Mouse (Mus musculus) limb, embryonic 10.5 days (tissue): Measurements from ENCODE around the gene Cnnm2. TPM values are rescaled to one million over a fixed set of nuclear protein-coding genes. Genes with fewer than 3 reads are reported as not detected.
A peak's percentile ranks its signal among the peaks of the same experiment; 100 is the strongest.

Experiments used
- DNase-seq: peaks from one replicate; pipeline ENCODE4 v3.0.0-alpha.2; 2017; ENCODE audit warnings: low spot score
- H3K27ac ChIP-seq: fragments of 300-500 bp; sonication (generic); 2 replicates; pipeline ENCODE4 v1.5.1; 2016; ENCODE audit warnings: mild to moderate bottlenecking
- H3K27me3 ChIP-seq: fragments of 300-500 bp; sonication (generic); 2 replicates; pipeline ENCODE4 v1.6.1; 2016; ENCODE audit warnings: low read depth, mild to moderate bottlenecking; ENCODE audit not compliant: poor library complexity, severe bottlenecking
- H3K36me3 ChIP-seq: fragments of 300-500 bp; sonication (generic); 2 replicates; pipeline ENCODE4 v1.6.1; 2016; ENCODE audit warnings: mild to moderate bottlenecking, moderate library complexity
- H3K4me1 ChIP-seq: fragments of 300-500 bp; sonication (generic); 2 replicates; pipeline ENCODE4 v1.6.1; 2016
- H3K4me3 ChIP-seq: fragments of 300-500 bp; sonication (generic); 2 replicates; pipeline ENCODE4 v1.5.1; 2016; ENCODE audit warnings: mild to moderate bottlenecking, moderate library complexity
- H3K9me3 ChIP-seq: fragments of 300-500 bp; sonication (generic); replicated peaks from 2 replicates; pipeline ENCODE4 v1.6.1; 2016; ENCODE audit warnings: mild to moderate bottlenecking
- WGBS: fragments of 180-500 bp; shearing (Covaris S2); methylation state at CpG from one replicate; pipeline ENCODE4 v1.1.7; 2016; 5-methylcytosine and 5-hydroxymethylcytosine counted together
- polyA plus RNA-seq: library from polyadenylated mRNA; unstranded; fragments of >200 nt; fragmentation: Nextera tagmentation; extraction: Ambion mirVana; gene quantifications from 2 replicates; pipeline ENCODE4 v1.2.1, GENCODE M21; 2016

The Cnnm2 gene
- polyA plus RNA-seq, 1 experiment from 2014 or later = 1.6 TPM

DNA sequence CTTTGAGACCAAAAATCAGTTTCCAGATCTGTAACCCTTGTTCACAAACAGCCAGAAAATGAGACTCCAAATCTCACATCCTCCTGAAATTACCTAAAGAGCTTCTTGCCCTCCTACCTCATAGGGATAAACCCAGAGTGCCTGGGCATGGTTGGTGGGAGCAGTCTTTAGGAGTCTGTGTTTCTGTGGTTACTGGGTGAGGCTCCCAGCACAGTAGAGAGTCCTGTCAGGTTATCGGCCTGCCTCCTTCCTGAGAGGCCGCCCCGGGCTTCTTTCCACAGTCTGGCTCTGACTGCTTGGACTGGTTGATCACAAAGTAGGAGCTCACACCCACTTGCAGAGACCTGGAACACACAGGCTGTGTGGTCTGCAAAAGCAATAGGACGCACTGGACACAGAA lies 104.0 kb downstream of the Cnnm2 start:
- H3K9me3 ChIP-seq = no peaks in the 10 kb centered on the region
- no peak overlapping the region for H3K27ac ChIP-seq
- 85% methylated on average over 4 of the region's 4 CpGs for WGBS
- no peaks in the 10 kb centered on the region for H3K27me3 ChIP-seq
- H3K4me1 ChIP-seq = peaks cover 18% of the 10 kb centered on the region
- H3K36me3 ChIP-seq = no peaks in the 10 kb centered on the region
- DNase-seq = no peak
- H3K4me3 ChIP-seq = no peak overlapping the region

DNA sequence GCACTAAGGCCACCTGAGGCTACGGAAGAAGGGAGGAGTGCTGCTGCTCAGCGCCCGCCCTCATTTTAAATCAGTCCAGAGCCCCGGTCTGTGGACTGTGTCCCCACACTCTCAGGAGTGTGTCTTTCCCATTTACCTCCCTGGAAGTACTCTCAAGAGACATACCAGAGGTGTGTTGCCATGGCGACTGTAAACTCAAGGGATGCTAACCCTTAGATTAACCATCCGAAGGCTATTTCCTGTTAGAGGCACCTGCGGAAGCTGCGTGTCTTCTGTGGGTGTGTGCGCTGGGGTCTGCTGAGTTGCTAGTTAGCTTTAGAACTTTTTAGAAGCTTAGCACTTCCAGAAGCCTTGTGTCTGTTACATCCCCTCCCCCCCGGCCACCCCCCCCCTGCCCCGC lies 107.7 kb downstream of the Cnnm2 start:
- DNase-seq = no peak
- Histone ChIP-seq H3K27ac (no peak overlapping the region), H3K4me1 (peaks cover 18% of the 10 kb centered on the region), H3K9me3 (no peaks in the 10 kb centered on the region), H3K27me3 (no peaks in the 10 kb centered on the region), H3K4me3 (no peak overlapping the region), H3K36me3 (no peaks in the 10 kb centered on the region)
- WGBS = 64% methylated on average over 11 of the region's 11 CpGs

DNA sequence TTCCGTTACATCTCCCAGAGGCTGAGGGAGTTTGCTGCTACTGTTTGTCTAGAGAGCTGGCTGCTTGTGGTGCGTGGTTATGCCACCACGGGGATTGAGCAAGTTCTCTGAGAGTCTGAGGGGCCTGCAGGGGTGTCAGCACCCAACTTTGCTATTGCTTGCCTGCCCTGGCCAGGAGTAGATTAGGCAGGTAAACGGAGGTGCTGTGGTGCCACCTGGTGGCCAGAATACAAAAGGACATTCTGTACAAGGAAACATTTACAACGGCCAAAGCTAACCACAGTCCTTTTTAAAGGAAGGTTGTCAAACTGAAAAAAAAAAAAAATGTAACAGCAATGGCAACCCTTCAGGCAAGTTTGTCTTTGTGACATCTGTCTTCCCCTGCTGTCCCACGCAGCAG lies 108.1 kb downstream of the Cnnm2 start:
- Histone ChIP-seq H3K4me3 (no peak overlapping the region), H3K27ac (no peak overlapping the region), H3K27me3 (no peaks in the 10 kb centered on the region), H3K36me3 (no peaks in the 10 kb centered on the region), H3K4me1 (peaks cover 17% of the 10 kb centered on the region), H3K9me3 (no peaks in the 10 kb centered on the region)
- WGBS = 15% methylated on average over 6 of the region's 6 CpGs
- peak; percentile 87 for DNase-seq

DNA sequence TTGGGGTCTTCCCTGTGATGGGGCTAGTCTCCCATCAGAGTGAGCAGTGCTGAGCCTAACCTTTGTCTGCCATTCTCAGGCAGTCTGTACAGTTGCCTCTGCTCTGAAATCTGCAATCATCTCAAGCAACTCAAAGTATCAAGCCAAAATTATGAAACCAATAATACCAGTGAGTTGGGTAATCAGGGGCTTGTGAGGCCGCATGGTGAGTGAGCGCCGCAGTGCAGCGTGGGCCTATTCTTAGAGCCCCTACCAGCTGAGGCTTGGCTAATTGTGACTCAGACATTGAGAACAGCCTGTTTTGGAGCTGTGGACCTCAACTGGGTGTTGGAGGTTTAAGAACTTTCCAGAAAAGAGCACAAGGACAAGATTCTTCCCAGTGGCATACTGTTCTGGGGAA lies 109.7 kb downstream of the Cnnm2 start:
- Histone ChIP-seq H3K4me1 (peaks cover 11% of the 10 kb centered on the region; the same call in 1 of the 2 replicates), H3K27me3 (no peaks in the 10 kb centered on the region), H3K4me3 (no peak overlapping the region), H3K27ac (no peak overlapping the region), H3K36me3 (no peaks in the 10 kb centered on the region), H3K9me3 (no peaks in the 10 kb centered on the region)
- WGBS = 92% methylated on average over 4 of the region's 4 CpGs
- DNase-seq = no peak

DNA sequence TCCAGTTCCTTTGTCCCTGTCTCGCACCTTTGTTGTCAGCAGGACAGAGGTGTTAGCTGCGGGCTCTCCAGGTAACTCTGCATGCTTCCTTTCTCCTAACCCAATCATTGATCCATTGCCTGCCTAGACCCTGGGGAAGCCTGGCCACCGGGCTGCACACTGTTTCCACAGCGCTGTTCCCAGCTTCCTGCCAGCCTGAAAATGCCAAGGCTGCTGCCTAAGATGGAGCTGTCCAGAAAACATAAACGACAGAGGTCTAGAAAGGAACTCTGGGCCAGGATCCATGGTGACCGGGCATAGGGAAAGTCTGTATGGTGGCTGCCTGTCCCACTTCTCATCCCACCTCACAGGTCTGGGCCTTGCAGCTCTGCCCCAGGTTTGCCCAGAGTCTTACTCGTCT lies 110.3 kb downstream of the Cnnm2 start:
- Histone ChIP-seq H3K9me3 (no peaks in the 10 kb centered on the region), H3K36me3 (no peaks in the 10 kb centered on the region), H3K27me3 (no peaks in the 10 kb centered on the region), H3K27ac (no peak overlapping the region), H3K4me3 (no peak overlapping the region), H3K4me1 (peaks cover 11% of the 10 kb centered on the region; the same call in 1 of the 2 replicates)
- DNase-seq = no peak
- WGBS = 73% methylated on average over 7 of the region's 7 CpGs

DNA sequence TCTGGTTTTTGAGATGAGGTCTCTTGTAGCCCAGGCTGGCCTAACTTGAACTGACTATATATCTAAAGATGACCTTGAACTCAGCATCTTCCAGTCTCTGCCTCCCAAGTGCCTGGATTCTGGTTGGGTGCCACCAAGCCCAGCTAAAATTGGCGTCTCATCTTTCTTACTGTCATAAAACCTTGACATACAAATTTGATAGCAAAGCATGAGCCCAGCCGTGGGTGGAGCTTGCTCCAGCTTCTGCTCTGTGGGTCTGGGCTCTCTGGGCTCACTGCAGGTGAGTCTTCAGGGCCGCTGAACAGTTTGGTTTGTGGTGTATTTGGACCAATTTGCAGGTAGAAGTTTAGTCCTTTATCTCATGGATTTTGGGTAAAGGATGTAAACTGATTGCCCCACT lies 112.5 kb downstream of the Cnnm2 start:
- Histone ChIP-seq H3K27ac (no peak overlapping the region), H3K4me3 (no peak overlapping the region), H3K27me3 (no peaks in the 10 kb centered on the region), H3K9me3 (no peaks in the 10 kb centered on the region), H3K4me1 (peaks cover 6% of the 10 kb centered on the region; the same call in 1 of the 2 replicates), H3K36me3 (no peaks in the 10 kb centered on the region)
- 90% methylated on average over 3 of the region's 3 CpGs for WGBS
- no peak for DNase-seq

DNA sequence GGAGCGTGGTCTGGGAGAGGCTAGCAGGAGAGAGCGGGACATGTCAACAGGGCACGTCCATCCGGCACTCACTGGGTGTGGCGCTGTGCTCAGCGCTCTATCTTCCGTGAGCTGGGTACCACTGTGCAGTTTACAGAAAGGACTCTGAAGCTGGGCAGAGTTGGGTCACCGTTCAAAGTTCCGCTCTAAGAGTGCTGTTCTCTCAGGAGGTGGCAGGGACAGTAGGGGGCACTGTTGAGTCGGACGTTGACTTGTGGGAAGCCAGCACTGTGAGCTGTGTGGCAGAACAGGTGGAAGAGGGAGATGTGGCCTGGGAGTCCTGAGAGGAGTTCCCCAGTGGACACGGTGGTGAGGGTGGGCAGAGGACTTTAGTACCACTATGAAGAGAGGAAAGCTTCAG lies 114.4 kb downstream of the Cnnm2 start:
- Histone ChIP-seq H3K27ac (no peak overlapping the region), H3K4me1 (no peaks in the 10 kb centered on the region)
- 46% methylated on average over 12 of the region's 12 CpGs for WGBS

DNA sequence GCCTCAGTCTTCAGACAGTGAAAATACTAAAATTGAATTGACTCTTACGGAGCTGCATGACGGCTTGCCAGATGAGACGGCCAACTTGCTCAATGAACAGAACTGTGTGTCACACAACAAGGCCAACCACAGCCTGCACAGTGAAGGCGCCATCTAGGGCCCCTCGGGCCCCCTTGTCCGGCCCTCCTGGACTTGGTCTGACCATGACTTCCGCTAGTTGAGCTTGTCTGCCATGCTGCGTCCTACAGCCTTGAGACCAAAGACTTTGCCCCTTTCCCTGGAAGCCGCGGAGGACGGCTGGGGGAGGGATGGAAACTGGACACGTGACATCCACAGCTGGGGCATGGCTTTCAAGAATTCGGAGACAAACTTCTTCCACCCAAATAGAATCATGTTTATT lies 116.5 kb downstream of the Cnnm2 start:
- peaks cover 3% of the 10 kb centered on the region for H3K36me3 ChIP-seq
- H3K27ac ChIP-seq = no peak overlapping the region
- no peaks in the 10 kb centered on the region for H3K4me1 ChIP-seq
- H3K9me3 ChIP-seq = no peaks in the 10 kb centered on the region
- no peak overlapping the region for H3K4me3 ChIP-seq
- H3K27me3 ChIP-seq = no peaks in the 10 kb centered on the region
- DNase-seq = no peak
- 93% methylated on average over 13 of the region's 13 CpGs for WGBS

More for the DNA sequence above, 114.4 kb downstream of the Cnnm2 start:
- H3K27me3 ChIP-seq = no peaks in the 10 kb centered on the region
- DNase-seq = peak; percentile 85
- no peaks in the 10 kb centered on the region for H3K9me3 ChIP-seq
- no peak overlapping the region for H3K4me3 ChIP-seq
- no peaks in the 10 kb centered on the region for H3K36me3 ChIP-seq

DNA sequence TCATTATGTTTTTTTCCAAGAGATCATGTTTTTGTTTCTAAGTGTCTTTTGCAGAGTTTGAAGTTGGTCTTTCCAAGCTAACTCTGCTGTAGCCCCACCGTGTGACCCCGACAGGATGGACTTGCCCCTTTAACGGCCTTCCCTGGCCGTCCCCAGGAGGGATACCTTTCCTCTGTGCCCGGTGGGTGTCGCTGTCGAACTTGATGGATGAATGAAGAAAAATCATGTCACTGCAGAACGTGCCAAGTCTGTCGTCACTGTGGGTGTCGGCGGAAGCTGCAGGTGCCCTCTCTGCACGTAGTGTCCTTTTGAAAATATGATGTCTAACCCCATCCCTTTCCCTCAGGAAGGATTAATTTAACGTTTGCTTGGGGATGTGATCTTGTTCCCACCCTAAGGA lies 117.0 kb downstream of the Cnnm2 start:
- no peaks in the 10 kb centered on the region for H3K4me1 ChIP-seq
- H3K27ac ChIP-seq = no peak overlapping the region
- WGBS = 64% methylated on average over 13 of the region's 13 CpGs
- peaks cover 7% of the 10 kb centered on the region for H3K36me3 ChIP-seq
- no peaks in the 10 kb centered on the region for H3K9me3 ChIP-seq
- no peak overlapping the region for H3K4me3 ChIP-seq
- H3K27me3 ChIP-seq = no peaks in the 10 kb centered on the region
- no peak for DNase-seq

DNA sequence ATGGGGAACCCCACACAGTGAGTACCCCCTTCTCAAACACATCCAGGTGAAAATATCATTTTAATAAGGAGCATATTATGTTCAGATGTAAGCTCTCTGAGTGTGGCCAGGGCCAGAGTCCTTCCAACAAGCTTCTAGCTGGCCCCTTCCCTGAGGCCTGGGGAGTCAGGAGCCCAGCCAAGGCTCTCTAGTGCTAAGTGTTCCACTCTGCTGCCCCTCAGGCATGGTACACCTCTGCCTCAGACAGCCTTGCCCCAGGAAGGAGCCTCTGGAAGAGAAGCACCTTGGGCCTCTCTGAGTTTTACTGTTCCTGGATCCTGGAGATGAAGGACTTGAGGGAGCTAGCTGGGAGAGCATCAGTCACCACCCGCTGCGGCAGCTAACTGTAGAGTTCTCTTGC lies 118.5 kb downstream of the Cnnm2 start:
- no peaks in the 10 kb centered on the region for H3K9me3 ChIP-seq
- H3K36me3 ChIP-seq = peaks cover 23% of the 10 kb centered on the region
- H3K27me3 ChIP-seq = no peaks in the 10 kb centered on the region
- WGBS = 96% methylated on average over 2 of the region's 2 CpGs
- no peaks in the 10 kb centered on the region for H3K4me1 ChIP-seq
- no peak overlapping the region for H3K4me3 ChIP-seq
- no peak for DNase-seq
- no peak overlapping the region for H3K27ac ChIP-seq

DNA sequence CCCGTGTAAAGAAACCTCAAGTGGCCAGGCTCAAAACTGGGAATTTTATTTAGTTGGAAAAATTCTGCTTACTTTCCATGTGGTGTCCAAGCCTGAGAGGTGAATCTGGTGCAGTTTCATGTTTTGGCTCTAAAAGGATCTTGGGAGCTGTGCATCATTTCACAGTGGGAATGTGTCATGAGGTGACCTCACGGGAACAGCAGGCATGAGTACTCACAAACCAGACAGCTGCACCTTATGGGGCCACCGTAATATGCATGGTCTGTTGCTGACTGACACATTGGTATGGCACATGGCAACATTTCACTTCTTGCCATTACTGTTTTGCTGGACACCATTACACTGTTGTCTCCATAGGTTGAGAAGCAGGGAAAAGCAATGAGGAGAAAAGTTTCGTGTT lies 124.0 kb downstream of the Cnnm2 start:
- no peak for DNase-seq
- Histone ChIP-seq H3K27ac (no peak overlapping the region), H3K4me3 (no peak overlapping the region), H3K4me1 (no peaks in the 10 kb centered on the region), H3K36me3 (peaks cover 75% of the 10 kb centered on the region), H3K9me3 (no peaks in the 10 kb centered on the region), H3K27me3 (no peaks in the 10 kb centered on the region)
- 94% methylated on average over 4 of the region's 4 CpGs for WGBS

DNA sequence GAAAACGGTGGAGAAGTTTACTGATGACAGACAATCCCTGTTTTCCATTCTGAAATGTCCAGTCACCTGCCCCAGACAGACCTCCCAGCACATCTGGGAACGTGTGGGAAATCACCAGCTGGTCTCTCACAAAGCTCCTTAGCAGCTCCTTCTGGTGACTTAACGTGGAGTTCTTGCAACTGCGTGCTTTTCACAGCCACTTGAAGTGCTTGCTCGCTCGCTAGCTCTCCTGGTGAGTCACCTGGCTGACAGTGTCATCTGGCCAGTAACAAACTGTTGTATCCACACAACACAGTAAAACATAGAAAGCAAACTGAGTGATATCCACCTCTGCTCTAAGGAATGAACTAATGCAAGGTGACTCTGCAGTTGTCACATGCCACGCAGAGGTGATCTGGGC lies 125.4 kb downstream of the Cnnm2 start:
- Histone ChIP-seq H3K9me3 (no peaks in the 10 kb centered on the region), H3K4me3 (no peak overlapping the region), H3K27ac (no peak overlapping the region), H3K27me3 (no peaks in the 10 kb centered on the region), H3K4me1 (no peaks in the 10 kb centered on the region), H3K36me3 (peaks cover 89% of the 10 kb centered on the region)
- 92% methylated on average over 7 of the region's 7 CpGs for WGBS
- DNase-seq = no peak

DNA sequence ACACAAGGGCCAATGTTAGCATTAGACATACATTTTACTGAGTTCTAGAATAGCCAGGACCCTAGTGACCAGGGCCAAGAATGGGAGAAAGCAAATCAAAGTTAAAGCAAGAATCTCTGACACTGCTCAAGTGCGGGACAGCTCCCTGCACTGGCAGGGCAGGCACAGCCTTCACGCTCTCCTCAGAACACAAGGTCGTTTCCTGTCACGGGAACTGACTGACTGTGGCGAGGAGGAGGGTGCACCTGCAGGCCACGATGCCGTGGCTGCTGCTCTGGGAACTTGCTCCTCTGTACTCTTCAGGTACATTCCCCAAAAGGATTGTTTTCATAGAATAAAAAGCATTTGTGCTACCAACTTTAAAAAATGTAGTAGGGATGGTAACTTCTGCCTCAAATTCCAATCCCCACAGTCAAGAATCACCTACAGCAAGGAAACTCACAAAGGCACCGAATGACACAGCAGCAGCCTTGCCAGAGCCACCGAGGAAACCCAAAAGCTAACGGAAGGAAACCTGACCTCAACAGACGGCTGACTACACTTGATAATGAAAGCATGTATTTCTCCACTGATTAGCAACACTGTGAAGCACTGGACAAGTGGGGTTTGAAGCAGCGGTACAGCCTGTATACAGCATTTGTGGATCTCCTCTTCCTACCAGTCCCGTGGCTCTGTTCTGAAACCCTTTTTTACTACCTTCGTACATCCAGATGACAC lies 126.6 kb downstream of the Cnnm2 start:
- H3K4me1 ChIP-seq = no peaks in the 10 kb centered on the region
- H3K27me3 ChIP-seq = no peaks in the 10 kb centered on the region
- H3K36me3 ChIP-seq = peaks cover 96% of the 10 kb centered on the region
- 85% methylated on average over 14 of the region's 14 CpGs for WGBS
- no peak for DNase-seq
- H3K27ac ChIP-seq = no peak overlapping the region
- no peaks in the 10 kb centered on the region for H3K9me3 ChIP-seq
- no peak overlapping the region for H3K4me3 ChIP-seq

DNA sequence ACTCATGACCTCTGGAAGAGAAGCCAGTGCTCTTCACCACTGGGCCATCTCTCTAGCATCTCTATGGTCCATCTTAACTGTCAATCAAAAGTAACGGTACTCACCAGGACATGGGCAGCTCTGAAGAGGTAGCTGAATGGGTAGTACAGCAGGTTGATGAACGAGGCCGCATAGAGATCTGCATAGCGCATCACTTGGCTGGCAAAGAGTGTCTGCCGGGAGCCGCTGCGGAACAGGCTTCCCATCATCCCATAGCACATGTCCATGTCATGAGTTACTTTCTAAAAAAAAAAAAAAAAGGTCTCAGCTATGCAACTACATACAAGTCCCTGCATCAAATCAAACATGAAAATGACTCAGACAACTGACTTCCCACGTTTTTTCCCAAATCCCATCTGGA lies 128.3 kb downstream of the Cnnm2 start:
- no peak overlapping the region for H3K27ac ChIP-seq
- H3K4me3 ChIP-seq = no peak overlapping the region
- DNase-seq = no peak
- H3K36me3 ChIP-seq = peaks cover 85% of the 10 kb centered on the region
- WGBS = 98% methylated on average over 8 of the region's 8 CpGs
- no peaks in the 10 kb centered on the region for H3K9me3 ChIP-seq
- H3K4me1 ChIP-seq = no peaks in the 10 kb centered on the region
- H3K27me3 ChIP-seq = no peaks in the 10 kb centered on the region
